ENCODE assay signal across 8 mouse cellular contexts in the genomic region with DNA sequence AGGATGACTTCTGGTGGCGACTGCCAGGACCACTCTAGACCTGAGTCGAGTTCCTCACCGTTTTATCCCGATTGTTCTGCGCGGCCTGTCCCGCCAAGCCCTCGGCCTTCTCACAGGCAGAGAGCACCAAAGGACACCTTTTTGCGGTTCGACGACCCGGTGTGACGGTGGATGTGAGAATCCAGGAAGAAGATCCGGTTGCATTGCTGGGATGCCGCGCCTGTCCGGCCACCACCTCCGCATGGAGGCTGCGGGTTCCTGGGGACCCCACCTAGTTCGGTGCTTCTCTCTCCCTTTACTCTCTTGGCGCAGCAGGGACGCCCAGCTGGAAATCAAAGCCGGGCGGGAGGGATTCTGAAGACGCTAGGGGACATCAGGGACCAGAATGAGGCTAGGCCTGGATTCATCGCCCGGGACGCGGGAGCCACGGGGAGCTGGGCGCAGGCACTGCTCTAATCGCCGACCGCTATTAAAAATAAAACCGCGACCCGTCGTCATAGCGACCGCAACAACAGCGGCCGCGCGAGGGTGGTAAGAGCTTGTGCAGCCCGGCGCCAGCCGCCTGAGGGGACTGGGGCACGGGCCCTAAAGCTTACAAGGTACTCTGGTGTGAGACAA. TPM values are rescaled to one million over a fixed set of nuclear protein-coding genes. Genes with fewer than 3 reads are reported as not detected.
DNase-seq lines count a peak whose midpoint lies in the region; ATAC-seq and TF ChIP-seq lines count a peak whose summit lies in the region.

A gene (minus strand): TSS at position 200 of the 618 bp plus-strand sequence.

- TF ChIP-seq EP300 in liver, embryonic 14.5 days (IDR thresholded peaks at IDR 0.05; ENCODE audit: low read depth) = no peak

- 9% methylated on average over 48 of the region's 48 CpGs for WGBS in thymus, adult 2 months
- under 1% methylated on average over 48 of the region's 48 CpGs for WGBS in forebrain, embryonic 11.5 days
- WGBS in heart, embryonic 16.5 days = 4% methylated on average over 48 of the region's 48 CpGs
- whole genome bisulfite sequencing in liver, embryonic 14.5 days (ENCODE audit: insufficient replicate concordance) = 3% methylated on average over 48 of the region's 48 CpGs

- H3K4me3 ChIP-seq in thymus, adult 2 months (ENCODE audit: control insufficient read depth, insufficient read depth, low read length) = no peak within 1 kb of the TSS
- H3K4me3 ChIP-seq in forebrain, embryonic 11.5 days (ENCODE audit: low read depth, low read length) = peak within 1 kb of the TSS; percentile 57
- peak within 1 kb of the TSS; percentile 78 for H3K4me3 ChIP-seq in heart, embryonic 16.5 days (ENCODE audit: low read length)
- no peak within 1 kb of the TSS for H3K4me3 ChIP-seq in liver, embryonic 14.5 days (ENCODE audit: insufficient read depth in 1 of 2, low read depth in 2 of 2, low read length in 2 of 2)

- no peak for DNase-seq in thymus, adult 2 months
- no peak for DNase-seq in thymus, postnatal 14 days
- DNase-seq in forebrain, embryonic 11.5 days (ENCODE audit: low spot score) = peak; percentile 83
- DNase-seq in kidney, postnatal 14 days = peak; percentile 83
- DNase-seq in liver, embryonic 14.5 days (ENCODE audit: low read depth in 3 of 3, low spot score in 3 of 3) = no peak
- peak; percentile 81 for DNase-seq in neural tube, embryonic 10.5 days (ENCODE audit: extremely low spot score, low spot score)
- no peak for DNase-seq in urinary bladder, adult 2 months (ENCODE audit: low spot score)

- peak; percentile 42 for ATAC-seq in forebrain, embryonic 11.5 days (replicated peaks; ENCODE audit: low FRiP score)
- peak; percentile 53 for ATAC-seq in heart, embryonic 16.5 days (replicated peaks; ENCODE audit: extremely low read depth, insufficient read depth, low FRiP score)
- no peak for ATAC-seq in liver, embryonic 14.5 days (ENCODE audit: insufficient read depth)

- no peak for TF ChIP-seq POLR2A in thymus, adult 2 months (IDR thresholded peaks at IDR 0.05; ENCODE audit: control insufficient read depth, extremely low read depth, insufficient read depth, low read length, poor library complexity)

- 0 out of 2 replicates have a peak, but pooled peaks cover 5% of the 10 kb centered on the region for H3K4me1 ChIP-seq in thymus, adult 2 months (replicated peaks; ENCODE audit: control insufficient read depth, insufficient read depth, low read length)
- H3K4me1 ChIP-seq in forebrain, embryonic 11.5 days (replicated peaks; ENCODE audit: control insufficient read depth, insufficient read depth, low read length) = peaks cover 35% of the 10 kb centered on the region
- H3K4me1 ChIP-seq in heart, embryonic 16.5 days (ENCODE audit: control insufficient read depth, insufficient read depth, low read length) = peaks cover 37% of the 10 kb centered on the region
- H3K4me1 ChIP-seq in liver, embryonic 14.5 days (replicated peaks; ENCODE audit: control insufficient read depth in 2 of 2, insufficient read depth in 2 of 2, low read length in 1 of 2) = no peaks in the 10 kb centered on the region

- no peak within 1 kb of the TSS for H3K27ac ChIP-seq in thymus, adult 2 months (ENCODE audit: control insufficient read depth, insufficient read depth, low read length)
- H3K27ac ChIP-seq in forebrain, embryonic 11.5 days (ENCODE audit: low read depth, low read length) = no peak within 1 kb of the TSS
- H3K27ac ChIP-seq in heart, embryonic 16.5 days (ENCODE audit: low read length) = peak within 1 kb of the TSS; percentile 97
- no peak within 1 kb of the TSS for H3K27ac ChIP-seq in liver, embryonic 14.5 days

- H3K36me3 ChIP-seq in thymus, adult 2 months (ENCODE audit: control insufficient read depth, insufficient read depth, low read length) = no peaks in the 10 kb centered on the region
- no peaks in the 10 kb centered on the region for H3K36me3 ChIP-seq in forebrain, embryonic 11.5 days (ENCODE audit: control insufficient read depth, insufficient read depth, low read length)
- H3K36me3 ChIP-seq in heart, embryonic 16.5 days (ENCODE audit: control insufficient read depth, insufficient read depth) = no peaks in the 10 kb centered on the region
- H3K36me3 ChIP-seq in liver, embryonic 14.5 days (replicated peaks; ENCODE audit: control insufficient read depth, insufficient read depth, low read depth) = no peaks in the 10 kb centered on the region

- peak within 1 kb of the TSS; percentile 27; the same call in 1 of the 2 replicates for H3K9ac ChIP-seq in forebrain, embryonic 11.5 days (ENCODE audit: low read length)
- H3K9ac ChIP-seq in heart, embryonic 16.5 days (ENCODE audit: low read length) = peak within 1 kb of the TSS; percentile 90
- no peak within 1 kb of the TSS for H3K9ac ChIP-seq in liver, embryonic 14.5 days (replicated peaks)

- H3K27me3 ChIP-seq in thymus, adult 2 months (ENCODE audit: control insufficient read depth, insufficient read depth, low read length) = peaks cover 39% of the 10 kb centered on the region
- peaks cover 60% of the 10 kb centered on the region for H3K27me3 ChIP-seq in forebrain, embryonic 11.5 days (ENCODE audit: control insufficient read depth, insufficient read depth, low read length)
- H3K27me3 ChIP-seq in heart, embryonic 16.5 days (ENCODE audit: control insufficient read depth, insufficient read depth, low read length) = peaks cover 16% of the 10 kb centered on the region
- peaks cover 78% of the 10 kb centered on the region for H3K27me3 ChIP-seq in liver, embryonic 14.5 days (ENCODE audit: control insufficient read depth, insufficient read depth, low read length)

- peak within 1 kb of the TSS; percentile 89 for H3K4me2 ChIP-seq in forebrain, embryonic 11.5 days (ENCODE audit: low read depth, low read length, severe bottlenecking)
- H3K4me2 ChIP-seq in heart, embryonic 16.5 days (ENCODE audit: low read depth, low read length) = peak within 1 kb of the TSS; percentile 72
- peak within 1 kb of the TSS; percentile 54 for H3K4me2 ChIP-seq in liver, embryonic 14.5 days (ENCODE audit: low read depth)

- no peak for TF ChIP-seq CTCF in thymus, adult 2 months (IDR thresholded peaks at IDR 0.05; ENCODE audit: borderline replicate concordance, control insufficient read depth, extremely low read depth, insufficient read depth, low read length, poor library complexity)
- no peak for TF ChIP-seq CTCF in liver, embryonic 14.5 days (IDR thresholded peaks at IDR 0.05; ENCODE audit: low read depth)

- peaks cover 3% of the 10 kb centered on the region; the same call in 1 of the 2 replicates for H3K9me3 ChIP-seq in forebrain, embryonic 11.5 days (ENCODE audit: control insufficient read depth, low read length)
- peaks cover 3% of the 10 kb centered on the region for H3K9me3 ChIP-seq in heart, embryonic 16.5 days (replicated peaks; ENCODE audit: control insufficient read depth, low read length)
- no peaks in the 10 kb centered on the region for H3K9me3 ChIP-seq in liver, embryonic 14.5 days (ENCODE audit: control insufficient read depth, low read length)

RNA-seq across cellular contexts. Expression of the gene that starts here (rescaled TPM):
- polyA plus RNA-seq in thymus, adult 2 months (2012; rRNA removed) = 10.7 and 12.6 TPM in 2 replicates
- polyA plus RNA-seq in forebrain, embryonic 11.5 days (2014; fragmentation: Nextera tagmentation; extraction: Ambion mirVana) = 8.8 and 9.4 TPM in 2 replicates
- polyA plus RNA-seq in heart, embryonic 16.5 days (2015; fragmentation: Nextera tagmentation; extraction: Ambion mirVana) = 54.0 and 56.0 TPM in 2 replicates
- polyA plus RNA-seq in liver, embryonic 14.5 days (2012; rRNA removed) = 0.37 and 0.39 TPM in 2 replicates
- polyA plus RNA-seq in liver, embryonic 14.5 days (2014; fragmentation: Nextera tagmentation; extraction: Ambion mirVana) = 1.2 and 1.5 TPM in 2 replicates
- 20.4 and 39.0 TPM in 2 replicates for polyA plus RNA-seq in urinary bladder, adult 2 months (2012; rRNA removed)

Comparison
In these comparisons a context has a peak if more than half of its experiments do, and no peak if none do; other contexts are left out.
1. DNase-seq: peak in forebrain, embryonic 11.5 days (single experiment), kidney, postnatal 14 days (single experiment) and neural tube, embryonic 10.5 days (single experiment); none in thymus, adult 2 months (single experiment), thymus, postnatal 14 days (single experiment), liver, embryonic 14.5 days (0 of 3) and urinary bladder, adult 2 months (single experiment).
2. H3K4me3 ChIP-seq: peak in forebrain, embryonic 11.5 days (single experiment) and heart, embryonic 16.5 days (single experiment); none in thymus, adult 2 months (single experiment) and liver, embryonic 14.5 days (0 of 2).
3. Peak in every context shown above with its lines, with median percentiles within 50 percentile points of each other: H3K4me2 ChIP-seq.